Mouse (Mus musculus): ENCODE results near the gene Slain1. TPM values are rescaled to one million over a fixed set of nuclear protein-coding genes. Genes with fewer than 3 reads are reported as not detected.

Gene Slain1
- polyA plus RNA-seq, 1 experiment from 2014 or later = 0.87 TPM

GRCm38 (mm10) chr14:103752773-103753172 is 102.7 kb downstream of the Slain1 start:
- Histone ChIP-seq H3K4me1 (replicated peaks) (no peaks in the 10 kb centered on the region), H3K4me2 (no peak overlapping the region), H3K4me3 (no peak overlapping the region), H3K9ac (no peak overlapping the region), H3K36me3 (no peaks in the 10 kb centered on the region), H3K9me3 (replicated peaks) (no peaks in the 10 kb centered on the region), H3K27me3 (replicated peaks) (no peaks in the 10 kb centered on the region), H3K27ac (ENCODE audit: poor library complexity, severe bottlenecking) (no peak overlapping the region)
- ATAC-seq (ENCODE audit: insufficient number of reproducible peaks, low FRiP score) = no peak
- WGBS = 82% methylated on average over 7 of the region's 7 CpGs

GRCm38 (mm10) chr14:103754041-103754440 is 104.0 kb downstream of the Slain1 start:
- Histone ChIP-seq H3K9ac (no peak overlapping the region), H3K4me2 (no peak overlapping the region), H3K27me3 (replicated peaks) (no peaks in the 10 kb centered on the region), H3K4me1 (replicated peaks) (no peaks in the 10 kb centered on the region), H3K36me3 (no peaks in the 10 kb centered on the region), H3K4me3 (no peak overlapping the region), H3K9me3 (replicated peaks) (no peaks in the 10 kb centered on the region), H3K27ac (ENCODE audit: poor library complexity, severe bottlenecking) (no peak overlapping the region)
- WGBS = 70% methylated on average over 7 of the region's 7 CpGs
- no peak for ATAC-seq (ENCODE audit: insufficient number of reproducible peaks, low FRiP score)

GRCm38 (mm10) chr14:103754465-103754864 is 104.4 kb downstream of the Slain1 start:
- Histone ChIP-seq H3K36me3 (no peaks in the 10 kb centered on the region), H3K9me3 (replicated peaks) (no peaks in the 10 kb centered on the region), H3K4me2 (no peak overlapping the region), H3K9ac (no peak overlapping the region), H3K27ac (ENCODE audit: poor library complexity, severe bottlenecking) (no peak overlapping the region), H3K4me3 (no peak overlapping the region), H3K27me3 (replicated peaks) (no peaks in the 10 kb centered on the region), H3K4me1 (replicated peaks) (no peaks in the 10 kb centered on the region)
- ATAC-seq (ENCODE audit: insufficient number of reproducible peaks, low FRiP score) = no peak
- WGBS = 78% methylated on average over 9 of the region's 9 CpGs

Small RNA genes within 50 kb of the gene (microRNA-seq; reads per million reads assigned to microRNA genes)
- not detected for gene Gm22877

Other genes starting within 250 kb of the Slain1 start
- gene Scel, start 136.9 kb upstream of the Slain1 start, polyA plus RNA-seq (2016; fragmentation: Nextera tagmentation; extraction: Ambion mirVana) = 0.22 and 0.31 TPM in 2 replicates
- gene Ednrb, start 194.2 kb downstream of the Slain1 start, polyA plus RNA-seq (2016; fragmentation: Nextera tagmentation; extraction: Ambion mirVana) = 120 and 130 TPM in 2 replicates

Data from heart, embryonic 12.5 days (tissue).